Mouse (Mus musculus): ENCODE data around the gene Olfr1218. TPM values are rescaled to one million over a fixed set of nuclear protein-coding genes. Genes with fewer than 3 reads are reported as not detected.

Olfr1218 gene
- polyA plus RNA-seq, 1 experiment, result not detected

GRCm38 (mm10) chr2:89018240-89018639, 42.7 kb downstream of the Olfr1218 start, which contains the start of gene Olfr1216:
Gene Olfr1216 (minus strand): TSS chr2:89018340.
- Histone ChIP-seq H3K4me1 (ENCODE audit: control insufficient read depth, insufficient read depth, insufficient read length, low read length) (no peaks in the 10 kb centered on the region), H3K27ac (ENCODE audit: insufficient read depth, low read depth, low read length) (no peak within 1 kb of the TSS), H3K4me3 (ENCODE audit: low read depth, low read length) (no peak within 1 kb of the TSS), H3K36me3 (ENCODE audit: control insufficient read depth, insufficient read depth, low read length) (no peaks in the 10 kb centered on the region), H3K27me3 (ENCODE audit: control insufficient read depth, insufficient read depth, low read length) (no peaks in the 10 kb centered on the region)
- 62% methylated on average over 1 of the region's 1 CpGs for WGBS
- no peak for TF ChIP-seq POLR2A (IDR thresholded peaks at IDR 0.05; ENCODE audit: low read depth, low read length)
- no peak for TF ChIP-seq CTCF (IDR thresholded peaks at IDR 0.05; ENCODE audit: extremely low read depth, insufficient read length, insufficient replicate concordance, low read depth, low read length)

- TF ChIP-seq CTCF (IDR thresholded peaks at IDR 0.05; ENCODE audit: extremely low read depth, insufficient read length, insufficient replicate concordance, low read depth, low read length), result no peak
- no peak for TF ChIP-seq POLR2A (IDR thresholded peaks at IDR 0.05; ENCODE audit: low read depth, low read length)
- H3K4me3 ChIP-seq (ENCODE audit: low read depth, low read length), result no peak within 1 kb of the TSS
- WGBS, result 46% methylated on average over 2 of the region's 2 CpGs
- no peaks in the 10 kb centered on the region for H3K27me3 ChIP-seq (ENCODE audit: control insufficient read depth, insufficient read depth, low read length)
- H3K36me3 ChIP-seq (ENCODE audit: control insufficient read depth, insufficient read depth, low read length), result no peaks in the 10 kb centered on the region
- H3K27ac ChIP-seq (ENCODE audit: insufficient read depth, low read depth, low read length), result no peak within 1 kb of the TSS
- H3K4me1 ChIP-seq (ENCODE audit: control insufficient read depth, insufficient read depth, insufficient read length, low read length), result no peaks in the 10 kb centered on the region
Observed at GRCm38 (mm10) chr2:89006873-89007272, 54.1 kb downstream of the Olfr1218 start, which contains the start of gene Olfr1215. Gene Olfr1215 (minus strand): TSS chr2:89006973.

Other genes starting within 250 kb of the Olfr1218 start
- not detected in 2 replicates for gene Olfr1202, start 246.7 kb downstream of the Olfr1218 start, polyA plus RNA-seq (2012; rRNA removed)
- not detected in 2 replicates for gene Olfr1205, start 231.4 kb downstream of the Olfr1218 start, polyA plus RNA-seq (2012; rRNA removed)
- not detected in 2 replicates for gene Olfr1204, start 211.9 kb downstream of the Olfr1218 start, polyA plus RNA-seq (2012; rRNA removed)
- gene Olfr1206, start 198.0 kb downstream of the Olfr1218 start, polyA plus RNA-seq (2012; rRNA removed), result not detected in 2 replicates
- not detected in 2 replicates for gene Olfr1208, start 158.9 kb downstream of the Olfr1218 start, polyA plus RNA-seq (2012; rRNA removed)
- gene Olfr1209, start 146.0 kb downstream of the Olfr1218 start, polyA plus RNA-seq (2012; rRNA removed), result not detected in 2 replicates
- not detected in 2 replicates for gene Olfr1211, start 123.1 kb downstream of the Olfr1218 start, polyA plus RNA-seq (2012; rRNA removed)
- not detected in 2 replicates for gene Olfr1212, start 107.2 kb downstream of the Olfr1218 start, polyA plus RNA-seq (2012; rRNA removed)
- gene Gm13762, start 80.9 kb downstream of the Olfr1218 start, polyA plus RNA-seq (2012; rRNA removed), result not detected in 2 replicates
- gene Olfr1214, start 68.5 kb downstream of the Olfr1218 start, polyA plus RNA-seq (2012; rRNA removed), result not detected in 2 replicates
- not detected in 2 replicates for gene Olfr1215, start 54.2 kb downstream of the Olfr1218 start, polyA plus RNA-seq (2012; rRNA removed)
- gene Olfr1216, start 42.8 kb downstream of the Olfr1218 start, polyA plus RNA-seq (2012; rRNA removed), result not detected in 2 replicates
- gene Olfr1217, start 29.1 kb downstream of the Olfr1218 start, polyA plus RNA-seq (2012; rRNA removed), result not detected in 2 replicates
- gene Olfr1219, start 22.3 kb upstream of the Olfr1218 start, polyA plus RNA-seq (2012; rRNA removed), result not detected in 2 replicates
- gene Olfr1220, start 45.6 kb upstream of the Olfr1218 start, polyA plus RNA-seq (2012; rRNA removed), result not detected in 2 replicates
- gene Olfr1221, start 56.1 kb upstream of the Olfr1218 start, polyA plus RNA-seq (2012; rRNA removed), result not detected in 2 replicates
- not detected in 2 replicates for gene Olfr1222, start 71.9 kb upstream of the Olfr1218 start, polyA plus RNA-seq (2012; rRNA removed)
- gene Olfr1223, start 90.4 kb upstream of the Olfr1218 start, polyA plus RNA-seq (2012; rRNA removed), result not detected in 2 replicates
- gene Olfr1224-ps1, start 102.9 kb upstream of the Olfr1218 start, polyA plus RNA-seq (2012; rRNA removed), result not detected in 2 replicates
- not detected in 2 replicates for gene Olfr1225, start 113.5 kb upstream of the Olfr1218 start, polyA plus RNA-seq (2012; rRNA removed)
- gene Olfr1226, start 138.9 kb upstream of the Olfr1218 start, polyA plus RNA-seq (2012; rRNA removed), result not detected in 2 replicates
- gene Olfr1228, start 192.9 kb upstream of the Olfr1218 start, polyA plus RNA-seq (2012; rRNA removed), result not detected in 2 replicates
- gene Olfr1229, start 226.8 kb upstream of the Olfr1218 start, polyA plus RNA-seq (2012; rRNA removed), result not detected in 2 replicates
- not detected in 2 replicates for gene Olfr1230, start 236.1 kb upstream of the Olfr1218 start, polyA plus RNA-seq (2012; rRNA removed)
- not detected in 2 replicates for gene Olfr1231, start 245.9 kb upstream of the Olfr1218 start, polyA plus RNA-seq (2012; rRNA removed)

All from small intestine, adult 2 months (tissue).